Mouse (Mus musculus) heart, postnatal 0 days (tissue): ENCODE results near the gene Crhr1. TPM values are rescaled to one million over a fixed set of nuclear protein-coding genes. Genes with fewer than 3 reads are reported as not detected.
"Not testable (repeated sequence)": the region's sequence is repeated elsewhere in the genome, so short reads cannot be mapped to it uniquely, and the experiment has no call there.

ENCODE experiments used
- ATAC-seq: fragments of 200-750 bp; cut with Nextera tagmentation; 2 replicates; pipeline ENCODE4 v1.8.0; 2017; ENCODE audit warnings: low read depth, moderate number of reproducible peaks, moderate library complexity; ENCODE audit not compliant: insufficient read depth
- DNase-seq: peaks from one replicate; pipeline ENCODE4 v3.0.0-alpha.2; 2016; ENCODE audit warnings: low spot score
- H3K27ac ChIP-seq: fragments of 300-500 bp; sonication (generic); 2 replicates; pipeline ENCODE4 v1.5.1; 2014; ENCODE audit warnings: low read depth, mild to moderate bottlenecking
- H3K27me3 ChIP-seq: fragments of 300-500 bp; sonication (generic); 2 replicates; pipeline ENCODE4 v1.6.1; 2014; ENCODE audit warnings: low read length, mixed read lengths; ENCODE audit not compliant: control insufficient read depth, insufficient read depth
- H3K36me3 ChIP-seq: fragments of 300-500 bp; sonication (generic); replicated peaks from 2 replicates; pipeline ENCODE4 v1.6.1; 2014; ENCODE audit warnings: low read length, mixed read lengths; ENCODE audit not compliant: control insufficient read depth, insufficient read depth
- H3K4me1 ChIP-seq: fragments of 300-500 bp; sonication (generic); 2 replicates; pipeline ENCODE4 v1.6.1; 2014; ENCODE audit warnings: antibody characterized with exemption; ENCODE audit not compliant: control insufficient read depth, insufficient read depth
- H3K4me2 ChIP-seq: fragments of 300-500 bp; sonication (generic); 2 replicates; pipeline ENCODE4 v1.6.1; 2014; ENCODE audit warnings: low read depth, mild to moderate bottlenecking, low read length, moderate library complexity
- H3K4me3 ChIP-seq: fragments of 300-500 bp; sonication (generic); 2 replicates; pipeline ENCODE4 v1.5.1; 2014; ENCODE audit warnings: low read depth, low read length
- H3K9ac ChIP-seq: fragments of 300-500 bp; sonication (generic); replicated peaks from 2 replicates; pipeline ENCODE4 v1.6.1; 2014; ENCODE audit warnings: low read depth, low read length, mixed read lengths
- H3K9me3 ChIP-seq: fragments of 300-500 bp; sonication (generic); replicated peaks from 2 replicates; pipeline ENCODE4 v1.6.1; 2016; ENCODE audit warnings: low read length; ENCODE audit not compliant: control insufficient read depth
- CTCF ChIP-seq: IDR thresholded peaks from 2 replicates; pipeline ENCODE4 v1.5.1; 2016; ENCODE audit warnings: antibody characterized with exemption, control low read depth, low read depth
- EP300 ChIP-seq: IDR thresholded peaks from 2 replicates; pipeline ENCODE4 v1.6.1; 2016; ENCODE audit warnings: antibody characterized with exemption, low read depth
- WGBS: fragments of 180-500 bp; shearing (Covaris S2); extraction: QIAGEN DNeasy Blood & Tissue Kit; methylation state at CpG from one replicate; pipeline ENCODE4 v1.1.7; 2014; 5-methylcytosine and 5-hydroxymethylcytosine counted together
- polyA plus RNA-seq: library from polyadenylated mRNA; unstranded; fragments of >200 nt; fragmentation: Nextera tagmentation; extraction: Ambion mirVana; gene quantifications from 2 replicates; pipeline ENCODE4 v1.2.1, GENCODE M21; 2015
- total RNA-seq: library from RNA; depleted of rRNA; stranded (reverse); fragments of >200 nt; gene quantifications from 2 replicates; pipeline ENCODE4 v1.2.3, GENCODE M21; 2014; ENCODE audit warnings: low replicate concordance

Crhr1 gene
- total and polyA plus RNA-seq, 2 experiments from 2014 or later: not detected

GRCm38 (mm10) chr11:104195791-104196190 is 63.1 kb downstream of the Crhr1 start:
- no peaks in the 10 kb centered on the region for H3K9me3 ChIP-seq
- no peak overlapping the region for H3K9ac ChIP-seq
- H3K4me3 ChIP-seq: no peak overlapping the region
- WGBS: 10% methylated on average over 9 of the region's 9 CpGs
- no peak for TF ChIP-seq EP300
- TF ChIP-seq CTCF: peak; percentile 94
- DNase-seq (peak; percentile 57), ATAC-seq (peak; percentile 63; the same call in 1 of the 2 replicates)
- H3K4me2 ChIP-seq: no peak overlapping the region
- H3K27me3 ChIP-seq: peaks cover 8% of the 10 kb centered on the region; the same call in 1 of the 2 replicates
- no peaks in the 10 kb centered on the region for H3K4me1 ChIP-seq
- no peak overlapping the region for H3K27ac ChIP-seq
- no peaks in the 10 kb centered on the region for H3K36me3 ChIP-seq

DNA sequence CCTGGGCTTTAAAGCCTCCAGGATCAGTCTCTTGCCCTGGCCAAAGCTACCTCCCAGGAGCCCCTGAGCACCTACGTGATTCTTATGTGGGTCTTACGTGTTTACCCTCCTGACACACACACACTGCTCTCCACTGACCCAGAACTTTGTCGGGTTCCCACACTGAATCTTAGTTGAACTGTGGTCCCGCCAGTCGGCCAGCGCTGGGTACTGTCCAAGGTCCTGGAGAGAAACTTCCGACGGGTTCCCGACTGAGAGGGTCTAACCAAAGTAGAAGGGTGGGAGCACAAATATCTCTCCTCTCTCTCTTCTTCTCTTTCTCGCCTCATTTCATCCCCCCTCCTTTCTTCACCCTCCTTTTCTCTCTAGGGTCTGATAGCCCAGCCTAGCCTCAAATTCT is 65.2 kb downstream of the Crhr1 start:
- no peak overlapping the region for H3K4me3 ChIP-seq
- no peak overlapping the region for H3K4me2 ChIP-seq
- no peak overlapping the region for H3K9ac ChIP-seq
- 0 out of 2 replicates have a peak, but pooled peaks cover 4% of the 10 kb centered on the region for H3K9me3 ChIP-seq
- H3K27ac ChIP-seq: no peak overlapping the region
- no peaks in the 10 kb centered on the region for H3K4me1 ChIP-seq
- H3K27me3 ChIP-seq: peaks cover 8% of the 10 kb centered on the region; the same call in 1 of the 2 replicates
- WGBS: 6% methylated on average over 10 of the region's 10 CpGs
- H3K36me3 ChIP-seq: no peaks in the 10 kb centered on the region
- no peak for TF ChIP-seq CTCF
- no peak for TF ChIP-seq EP300
- no peak for DNase-seq
- no peak for ATAC-seq

GRCm38 (mm10) chr11:104203271-104203670 is 70.6 kb downstream of the Crhr1 start:
- Histone ChIP-seq H3K9me3 (0 out of 2 replicates have a peak, but pooled peaks cover 4% of the 10 kb centered on the region), H3K4me1 (no peaks in the 10 kb centered on the region), H3K27ac (no peak overlapping the region), H3K36me3 (no peaks in the 10 kb centered on the region), H3K4me3 (no peak overlapping the region), H3K27me3 (no peaks in the 10 kb centered on the region; the same call in 1 of the 2 replicates), H3K9ac (no peak overlapping the region), H3K4me2 (no peak overlapping the region)
- 46% methylated on average over 3 of the region's 3 CpGs for WGBS
- DNase-seq: no peak
- no peak for TF ChIP-seq EP300
- TF ChIP-seq CTCF: no peak
- no peak for ATAC-seq

GRCm38 (mm10) chr11:104206573-104206972 is 73.9 kb downstream of the Crhr1 start:
- TF ChIP-seq EP300: no peak
- TF ChIP-seq CTCF: no peak
- 69% methylated on average over 4 of the region's 4 CpGs for WGBS

GRCm38 (mm10) chr11:104209041-104209440 is 76.4 kb downstream of the Crhr1 start:
- H3K4me1 ChIP-seq: no peaks in the 10 kb centered on the region
- no peak overlapping the region for H3K27ac ChIP-seq
- DNase-seq: no peak
- no peaks in the 10 kb centered on the region for H3K27me3 ChIP-seq
- no peaks in the 10 kb centered on the region for H3K36me3 ChIP-seq
- H3K4me3 ChIP-seq: no peak overlapping the region
- ATAC-seq: no peak
- H3K9me3 ChIP-seq: no peaks in the 10 kb centered on the region
- 52% methylated on average over 3 of the region's 3 CpGs for WGBS
- TF ChIP-seq CTCF (no peak), EP300 (no peak)
- no peak overlapping the region for H3K4me2 ChIP-seq
- H3K9ac ChIP-seq: no peak overlapping the region

More at GRCm38 (mm10) chr11:104206573-104206972, 73.9 kb downstream of the Crhr1 start:
- Histone ChIP-seq H3K4me2 (no peak overlapping the region), H3K4me1 (no peaks in the 10 kb centered on the region), H3K27me3 (no peaks in the 10 kb centered on the region), H3K9me3 (0 out of 2 replicates have a peak, but pooled peaks cover 4% of the 10 kb centered on the region), H3K36me3 (no peaks in the 10 kb centered on the region), H3K9ac (no peak overlapping the region), H3K27ac (no peak overlapping the region), H3K4me3 (no peak overlapping the region)
- no peak for ATAC-seq
- DNase-seq: no peak

DNA sequence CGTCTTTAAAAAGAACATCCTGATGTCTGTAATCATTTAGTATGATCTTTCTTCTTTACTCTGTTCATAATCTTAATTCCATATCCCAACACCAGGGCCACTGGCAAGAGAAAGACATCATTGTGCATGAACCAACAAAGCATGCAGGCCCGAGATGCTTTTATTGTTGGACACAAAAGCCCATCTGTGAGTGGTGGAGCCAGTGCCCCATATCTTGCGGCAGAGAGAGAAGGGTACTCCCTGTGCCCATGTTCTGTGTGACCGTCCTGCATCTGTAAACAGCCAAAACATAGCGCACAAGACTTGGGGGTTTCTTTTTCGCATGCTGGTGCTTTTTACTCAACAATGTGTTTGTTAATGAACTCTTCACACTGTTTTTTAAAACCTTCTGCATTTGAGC is 78.6 kb downstream of the Crhr1 start:
- TF ChIP-seq CTCF (no peak), EP300 (no peak)
- H3K9ac ChIP-seq: no peak overlapping the region
- no peaks in the 10 kb centered on the region for H3K9me3 ChIP-seq
- H3K27me3 ChIP-seq: no peaks in the 10 kb centered on the region
- H3K27ac ChIP-seq: no peak overlapping the region
- DNase-seq (no peak), ATAC-seq (no peak)
- no peak overlapping the region for H3K4me3 ChIP-seq
- H3K36me3 ChIP-seq: no peaks in the 10 kb centered on the region
- WGBS: 74% methylated on average over 6 of the region's 6 CpGs
- no peak overlapping the region for H3K4me2 ChIP-seq
- no peaks in the 10 kb centered on the region for H3K4me1 ChIP-seq

DNA sequence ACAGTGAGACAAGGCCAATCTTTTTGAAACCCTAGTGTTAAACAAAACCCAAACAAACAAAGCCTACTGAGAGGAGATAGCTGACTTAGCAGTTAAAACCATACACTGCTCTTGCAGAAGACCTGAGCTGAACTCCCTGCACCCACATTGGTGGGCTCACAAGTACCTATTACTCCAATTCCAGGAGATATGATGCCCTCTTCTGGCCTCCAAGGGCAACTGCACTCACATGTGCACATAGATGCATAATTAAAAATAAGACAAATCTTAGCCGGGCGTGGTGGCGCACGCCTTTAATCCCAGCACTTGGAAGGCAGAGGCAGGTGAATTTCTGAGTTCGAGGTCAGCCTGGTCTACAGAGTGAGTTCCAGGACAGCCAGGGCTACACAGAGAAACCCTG is 81.5 kb downstream of the Crhr1 start:
- H3K4me2 ChIP-seq, H3K27me3 ChIP-seq, H3K27ac ChIP-seq, H3K4me3 ChIP-seq, ATAC-seq, H3K36me3 ChIP-seq, H3K9me3 ChIP-seq, DNase-seq, H3K9ac ChIP-seq, H3K4me1 ChIP-seq: not testable (repeated sequence)
- WGBS: 85% methylated on average over 5 of the region's 5 CpGs
